Mouse (Mus musculus) thymus, postnatal 4 days (tissue): ENCODE measurements around the gene Celf3.

Experiments used
- DNase-seq: peaks from one replicate; pipeline ENCODE4 v3.0.0; 2021

Gene Celf3

DNA sequence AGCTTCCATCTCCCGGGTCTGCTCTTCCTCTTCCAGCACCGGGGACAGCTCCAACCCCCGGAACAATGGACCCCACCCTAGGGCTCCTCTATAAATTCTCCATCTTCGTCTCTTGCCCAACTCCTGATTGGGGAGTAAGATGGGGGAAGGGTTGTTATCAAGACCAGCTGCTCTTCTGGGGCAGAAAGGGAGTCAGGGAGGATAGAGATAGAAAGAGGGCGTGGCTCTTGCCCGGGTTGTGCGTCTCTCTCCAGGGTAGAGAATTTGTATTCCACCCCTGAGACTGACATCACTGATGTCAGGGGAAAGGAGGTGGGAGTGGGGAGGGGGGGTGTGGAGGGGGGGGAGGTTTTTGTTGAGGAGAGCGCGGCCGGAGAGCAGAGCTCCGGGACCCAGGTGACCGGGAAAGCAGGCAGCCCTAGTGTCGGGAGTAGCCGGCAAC is at the start of gene Celf3:
Gene Celf3, plus strand, starts transcription at position 315 of the 442 bp plus-strand sequence.
- DNase-seq = no peak

DNA sequence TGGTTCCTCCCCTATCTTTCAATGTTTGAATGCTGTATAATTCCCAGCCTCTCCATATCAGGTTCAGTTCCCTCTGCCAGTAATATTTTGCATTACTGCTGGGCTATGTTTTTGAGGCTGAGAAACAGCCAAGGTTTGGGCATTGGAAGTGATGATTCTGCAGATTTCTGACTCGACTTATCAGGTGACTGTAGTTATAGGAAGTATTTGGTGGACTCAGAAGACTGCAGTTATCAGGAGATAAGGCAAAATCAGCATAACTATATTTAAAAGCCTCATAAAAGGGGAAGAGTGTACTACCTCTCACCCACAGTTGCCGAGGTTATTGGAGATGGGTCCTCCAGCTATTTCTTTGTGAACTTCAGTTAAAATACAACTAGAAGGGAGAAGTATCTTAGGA is 47.1 kb upstream of the Celf3 start:
- DNase-seq = no peak

DNA sequence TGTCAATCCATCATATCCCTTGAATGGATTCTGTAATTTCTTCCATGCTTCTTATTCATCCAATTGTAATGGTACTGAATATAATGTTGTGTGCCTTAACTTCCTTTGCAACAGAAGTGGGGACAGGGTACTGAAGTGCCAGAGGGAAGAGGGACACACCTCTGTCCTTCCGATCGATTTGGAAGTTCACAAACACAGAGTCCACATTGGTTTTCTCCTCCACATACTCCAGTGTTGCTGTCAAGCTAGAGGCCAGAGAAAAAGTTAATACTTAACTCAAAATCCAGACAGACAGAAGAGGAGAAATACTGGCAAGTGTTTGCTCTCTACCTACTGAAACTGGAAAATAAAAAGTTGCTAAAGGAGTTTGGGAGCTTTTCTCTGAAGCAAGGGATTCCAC is 43.8 kb upstream of the Celf3 start:
- DNase-seq = no peak

DNA sequence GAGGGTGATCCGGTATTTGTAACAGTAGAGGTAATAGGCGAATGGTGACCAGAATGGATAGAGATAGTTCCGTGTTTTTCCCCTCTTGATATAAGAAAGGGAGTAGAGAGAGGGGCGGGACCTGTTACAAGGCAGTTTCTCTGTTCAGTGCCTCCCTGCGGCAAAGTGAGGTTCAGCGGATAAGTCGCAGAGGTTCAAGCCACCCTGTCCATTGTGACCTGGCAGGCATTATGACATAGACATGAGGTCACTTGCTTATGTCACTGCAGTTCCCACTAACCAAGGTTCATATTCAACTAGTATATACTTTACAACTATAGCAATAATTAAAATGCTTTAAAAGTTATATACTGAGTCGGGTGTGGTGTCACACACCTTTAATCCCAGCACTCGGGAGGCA is 41.7 kb upstream of the Celf3 start:
- no peak for DNase-seq

DNA sequence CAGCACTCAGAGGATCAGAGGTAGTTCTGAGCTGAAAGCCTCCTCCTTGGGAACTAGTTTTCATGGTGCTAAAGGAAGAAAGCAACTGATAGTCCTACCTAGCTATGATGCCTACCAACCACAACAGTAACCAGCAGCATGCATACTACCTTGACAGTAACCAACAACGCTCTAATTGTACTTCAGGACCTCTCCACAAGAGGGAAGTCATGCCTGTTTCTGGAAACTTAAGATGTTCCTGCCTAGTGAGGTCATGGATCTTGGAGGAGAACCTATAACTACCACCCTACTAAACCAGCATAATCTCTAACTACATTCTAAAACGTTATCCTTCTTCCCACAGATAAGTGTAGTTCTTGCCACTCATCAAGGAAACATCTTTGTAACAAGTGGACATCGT is 36.9 kb upstream of the Celf3 start:
- DNase-seq = no peak

DNA sequence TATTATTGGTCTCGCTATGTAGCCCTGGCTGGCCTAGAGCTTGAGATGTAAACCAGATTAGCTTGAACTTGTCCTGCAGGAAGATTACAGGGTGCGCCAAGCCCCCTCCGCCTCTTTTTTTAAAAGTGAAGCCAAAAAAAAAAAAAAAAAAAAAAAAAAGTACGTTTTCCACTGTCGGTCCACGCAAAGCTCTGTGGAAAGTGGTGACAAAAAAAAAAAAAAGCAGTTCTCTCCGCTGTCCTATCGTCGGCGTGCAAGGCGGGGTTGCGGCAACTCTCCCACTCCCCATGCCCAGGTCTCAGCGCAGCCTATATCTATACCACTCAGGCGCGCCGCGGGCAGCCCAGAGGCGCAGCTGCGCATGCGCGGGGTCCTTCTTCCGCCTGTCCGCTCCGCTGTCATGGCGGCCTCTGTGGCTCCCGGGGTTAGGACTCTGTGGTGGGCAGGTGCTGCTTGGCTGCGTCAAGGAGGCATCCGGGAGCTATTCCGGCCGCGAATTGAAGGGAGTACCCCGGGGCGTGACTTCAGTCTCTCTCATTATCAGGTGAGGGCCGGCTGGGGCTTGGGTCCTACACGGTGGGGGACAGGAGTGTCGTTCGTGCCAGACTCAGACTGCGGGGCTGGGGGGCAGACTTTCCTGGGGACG is 35.0 kb upstream of the Celf3 start, which contains the start of gene Mrpl9:
Gene Mrpl9, plus strand, starts transcription at position 368 of the 646 bp plus-strand sequence.
- DNase-seq = peak; percentile 98

DNA sequence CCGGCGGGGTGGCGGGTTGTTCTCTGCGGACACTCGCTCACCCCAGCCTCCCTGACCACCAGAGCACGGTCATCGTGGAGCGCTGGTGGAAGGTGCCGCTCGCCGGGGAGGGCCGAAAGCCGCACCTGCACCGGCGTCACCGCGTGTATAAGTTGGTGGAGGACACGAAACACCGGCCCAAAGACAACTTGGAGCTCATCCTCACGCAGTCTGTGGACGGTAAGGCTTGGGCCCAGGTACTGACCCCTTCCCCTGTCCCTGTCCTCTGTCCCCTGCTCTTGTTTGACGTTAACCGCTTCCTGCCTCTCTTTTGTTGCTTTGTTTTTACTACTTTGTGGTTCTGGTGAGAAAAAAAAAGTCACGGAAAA is 34.5 kb upstream of the Celf3 start, which contains the start of gene Oaz3:
Gene Oaz3, minus strand, starts transcription at position 319 of the 368 bp plus-strand sequence.
- no peak for DNase-seq

DNA sequence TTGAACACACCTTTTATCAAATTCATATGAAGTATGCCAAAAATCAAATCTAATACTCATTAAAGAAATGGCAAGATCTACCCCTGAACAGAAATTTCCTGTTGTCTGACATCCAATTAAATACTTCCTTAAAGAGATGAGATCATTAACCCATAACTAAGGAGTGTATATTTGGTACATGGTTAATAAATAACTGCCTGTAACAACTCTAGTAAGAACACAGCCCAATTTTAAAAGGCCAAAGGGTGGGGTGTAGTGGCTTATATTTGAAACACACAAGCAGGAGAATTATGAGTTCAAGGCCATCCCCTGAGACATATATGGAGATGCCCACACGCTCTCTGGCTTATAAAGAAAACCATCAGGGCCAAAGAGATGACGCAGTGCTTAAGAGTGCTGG is 28.7 kb upstream of the Celf3 start:
- no peak for DNase-seq

DNA sequence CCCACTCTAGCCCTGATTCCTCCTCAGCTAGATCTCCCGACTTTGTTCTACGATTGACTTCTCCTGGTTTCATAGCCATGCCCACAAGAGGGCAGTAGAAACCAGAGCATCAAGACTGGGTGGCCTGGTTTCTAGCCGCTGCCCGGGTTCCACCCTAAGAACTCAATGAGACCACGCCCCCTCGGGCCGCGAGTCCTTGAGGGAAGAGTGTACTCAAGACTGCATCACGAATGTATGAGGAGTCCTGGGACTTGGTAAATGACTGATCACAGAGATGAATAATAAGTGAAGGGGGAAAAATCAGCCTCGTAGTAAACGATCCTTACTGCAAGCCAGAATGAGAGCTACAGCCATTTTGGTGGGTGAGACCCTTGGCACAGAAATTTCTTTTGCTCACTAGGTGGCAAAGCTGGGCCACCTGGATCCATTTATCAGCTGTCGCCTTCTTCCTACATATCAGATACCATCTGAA is 21.5 kb upstream of the Celf3 start:
- DNase-seq = peak; percentile 79

DNA sequence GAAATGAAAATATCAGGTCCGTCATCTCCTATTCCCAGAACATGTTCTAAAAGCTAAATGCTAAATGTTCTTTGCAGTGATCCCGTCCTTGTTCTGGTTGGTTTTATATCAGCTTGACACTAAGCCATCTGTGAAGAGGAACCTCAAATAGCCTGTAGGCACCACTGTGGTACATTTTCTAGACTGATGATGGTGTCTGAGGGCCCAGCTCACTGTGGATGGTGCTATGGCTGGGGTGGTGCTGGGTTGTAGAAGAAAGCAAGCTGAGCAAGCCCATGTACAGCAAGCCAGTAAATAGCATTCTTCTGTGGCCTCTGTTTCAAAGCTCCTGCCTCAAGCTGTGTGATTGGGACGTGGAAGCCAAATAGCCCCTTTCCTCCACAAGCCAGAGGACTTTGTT is 21.0 kb upstream of the Celf3 start:
- DNase-seq = no peak

DNA sequence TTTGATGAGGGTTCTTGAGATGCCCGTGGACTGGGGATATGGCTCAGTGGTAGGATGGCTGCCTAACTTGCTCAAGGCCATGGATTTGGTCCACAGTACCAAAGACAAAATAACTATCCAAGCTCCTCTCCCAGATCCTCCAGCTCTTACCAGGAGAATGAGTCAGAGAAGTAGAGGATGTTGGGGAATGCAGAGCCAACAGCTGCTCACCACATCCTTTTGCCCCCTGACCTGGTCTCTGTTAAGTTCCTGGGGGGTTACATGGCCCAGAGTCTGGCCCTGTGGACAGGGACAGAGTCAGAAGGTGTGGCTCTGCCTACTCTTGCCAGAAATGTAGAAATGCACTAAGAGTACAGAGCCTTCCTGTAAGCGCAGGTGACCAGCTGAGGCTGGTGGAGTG is 18.3 kb upstream of the Celf3 start:
- no peak for DNase-seq

DNA sequence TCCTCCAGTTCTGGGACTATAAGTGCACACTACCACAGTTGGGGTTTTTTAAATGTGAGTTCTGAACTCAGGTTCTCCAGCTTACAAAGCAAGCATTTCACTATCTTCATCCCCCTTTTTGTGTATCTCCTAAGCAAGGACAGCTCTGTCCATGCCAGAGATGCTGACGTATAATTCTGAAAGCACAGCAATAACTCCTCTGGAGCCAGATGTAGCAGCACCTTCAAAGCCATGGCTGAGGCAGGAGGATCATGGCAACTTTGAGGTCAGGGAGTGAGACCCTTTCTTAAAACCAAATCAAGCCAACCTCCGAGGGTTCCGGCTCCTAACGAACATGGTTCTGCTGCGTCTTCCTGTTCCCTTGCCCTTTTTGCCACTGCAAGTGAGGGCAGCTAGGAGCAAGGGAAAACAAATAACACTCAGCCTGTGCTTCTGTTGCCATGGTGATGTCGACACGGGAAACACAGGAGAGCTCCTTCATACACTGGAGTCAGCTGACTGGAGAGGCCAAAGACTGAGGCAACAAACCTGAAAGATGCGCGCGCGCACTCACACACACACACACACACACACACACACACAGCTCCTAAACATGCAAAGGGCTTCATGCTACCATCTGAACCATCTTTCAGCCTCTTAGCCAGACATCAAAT is 14.0 kb upstream of the Celf3 start:
- no peak for DNase-seq

DNA sequence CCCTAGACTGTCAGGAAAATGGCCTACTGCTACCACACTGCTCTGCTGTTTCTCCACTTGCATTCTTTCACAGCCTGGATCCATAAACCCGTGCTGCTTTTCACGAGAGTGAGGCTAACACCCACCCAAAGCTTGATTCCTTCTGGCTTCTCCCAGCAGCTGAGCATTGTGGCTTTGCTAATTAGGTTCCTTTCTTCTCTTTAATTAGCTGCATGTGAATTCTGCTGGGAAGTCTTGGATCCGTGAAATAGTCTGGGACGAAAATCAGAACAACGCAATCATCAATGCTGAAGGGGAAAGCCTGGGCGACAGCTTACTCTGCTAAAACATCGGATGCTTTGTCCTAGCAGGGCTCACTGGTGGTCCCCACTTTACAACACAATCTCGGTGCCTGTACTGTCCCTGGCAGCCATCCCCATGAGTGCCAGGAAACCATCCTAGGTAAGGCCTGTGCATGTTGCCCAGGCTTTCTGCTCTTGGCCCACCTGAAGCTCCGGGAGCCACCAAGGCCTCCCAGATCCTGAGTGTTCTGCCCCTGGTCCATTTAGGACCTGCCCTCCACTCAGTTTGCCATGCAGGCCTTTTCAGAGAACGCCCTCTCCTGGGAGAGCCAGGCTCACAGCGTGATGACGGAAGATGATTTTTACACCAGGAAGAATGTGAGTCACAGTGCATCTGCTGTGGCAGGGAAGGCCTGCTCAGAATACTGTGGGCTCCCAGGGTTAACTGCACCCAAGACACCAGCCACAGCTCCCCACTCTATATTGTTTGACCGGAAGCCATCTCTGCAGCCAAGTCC is 12.3 kb upstream of the Celf3 start:
- DNase-seq = no peak

DNA sequence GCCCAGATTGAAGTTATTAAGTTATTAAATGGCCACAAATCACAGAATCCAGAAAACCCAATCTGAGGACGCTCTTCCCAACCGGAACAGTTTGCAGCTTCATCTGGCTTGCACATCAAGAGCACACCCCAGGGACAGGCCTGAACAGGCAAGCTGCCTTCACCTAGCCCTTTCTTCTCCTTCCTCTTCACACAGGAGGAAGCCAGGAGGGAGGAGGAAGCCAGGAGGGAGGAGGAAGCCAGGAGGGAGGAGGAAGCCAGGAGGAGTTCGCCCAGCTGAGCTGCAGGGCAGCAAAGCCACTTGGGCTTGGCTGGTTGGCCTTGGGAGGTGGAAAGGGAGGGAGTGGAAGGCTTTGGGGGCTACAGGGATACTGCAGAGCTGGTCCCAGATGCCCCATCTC is 9.2 kb upstream of the Celf3 start:
- no peak for DNase-seq

DNA sequence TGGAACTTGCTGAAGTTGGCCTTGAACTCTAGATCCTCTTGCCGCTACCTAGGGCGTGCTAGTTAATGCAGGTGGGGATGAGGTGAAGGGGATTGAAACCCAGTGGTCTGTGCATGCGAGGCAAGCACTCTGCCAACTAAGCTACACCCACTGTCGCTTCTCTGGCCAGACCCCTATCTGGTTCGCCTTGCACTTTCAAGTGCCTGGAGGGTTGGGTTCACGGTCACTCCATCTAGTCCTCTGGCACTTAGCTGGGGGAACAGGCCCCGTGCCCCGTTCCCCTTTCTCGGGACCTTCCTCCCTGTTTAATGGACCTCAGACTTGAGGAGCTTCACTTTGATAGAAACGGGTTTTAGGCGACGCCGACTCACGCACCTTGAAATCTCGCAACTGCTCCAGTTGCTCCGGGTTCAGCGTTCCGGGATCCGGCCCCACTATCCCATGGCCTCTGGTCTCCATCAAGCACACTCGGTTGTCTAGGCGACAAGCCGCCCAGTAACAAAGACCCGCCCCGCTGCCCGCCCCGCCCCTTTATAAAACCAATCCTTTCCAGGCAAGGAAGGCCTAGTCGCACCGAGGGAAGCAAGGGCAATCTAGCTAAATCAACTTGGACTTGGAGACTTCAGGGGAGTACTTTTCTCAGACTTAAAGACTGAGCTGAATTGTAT is 5.5 kb upstream of the Celf3 start:
- DNase-seq = no peak

DNA sequence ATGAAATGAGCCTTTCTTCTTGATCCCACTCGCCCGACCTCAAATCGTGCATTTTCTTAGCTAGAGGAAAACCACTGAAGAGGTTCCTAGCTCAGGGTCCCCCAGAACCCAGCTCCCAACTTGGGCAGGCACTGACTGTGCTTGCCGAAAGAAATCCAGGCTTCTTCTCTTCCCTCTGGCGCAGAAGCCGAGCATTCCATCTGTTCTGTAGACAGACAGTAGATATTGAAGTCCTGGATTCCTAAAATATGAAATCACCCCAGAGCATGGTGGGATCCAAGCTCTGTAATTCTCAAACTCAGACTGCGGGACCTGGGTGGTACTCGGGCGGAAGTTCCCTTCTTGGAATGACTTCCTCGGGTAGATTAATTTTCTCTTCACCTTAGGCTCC is 5.0 kb upstream of the Celf3 start:
- no peak for DNase-seq

DNA sequence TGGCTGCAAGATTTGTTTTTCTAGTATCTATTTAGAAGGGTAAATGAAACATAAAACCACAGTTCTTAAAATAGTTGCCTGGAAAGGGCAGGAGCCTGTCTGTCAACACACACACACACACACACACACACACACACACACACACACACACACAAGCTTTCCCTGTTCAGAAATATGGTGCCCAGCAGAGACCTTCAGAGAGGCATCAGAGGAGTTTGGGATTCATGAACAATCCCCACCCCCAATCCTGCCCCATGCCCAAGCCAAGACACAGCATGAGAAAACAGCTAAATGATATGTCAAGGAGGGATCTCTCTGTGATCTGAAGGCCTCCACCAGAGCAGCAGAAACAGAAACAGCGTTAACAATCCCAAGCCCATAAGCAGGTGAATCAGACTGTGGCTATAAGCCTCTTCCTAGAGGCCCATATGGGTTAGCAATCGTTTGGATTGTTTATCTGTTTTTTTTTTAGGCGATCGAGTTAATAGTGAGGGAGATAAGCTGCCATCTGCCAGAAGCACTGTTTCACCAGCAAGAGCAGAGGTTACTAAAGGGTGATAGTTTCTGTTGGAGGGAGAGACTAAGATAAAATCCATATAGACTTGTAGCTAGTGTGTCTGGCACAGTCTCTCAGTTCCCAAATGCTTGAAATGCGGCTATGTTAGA is 4.4 kb upstream of the Celf3 start:
- no peak for DNase-seq

DNA sequence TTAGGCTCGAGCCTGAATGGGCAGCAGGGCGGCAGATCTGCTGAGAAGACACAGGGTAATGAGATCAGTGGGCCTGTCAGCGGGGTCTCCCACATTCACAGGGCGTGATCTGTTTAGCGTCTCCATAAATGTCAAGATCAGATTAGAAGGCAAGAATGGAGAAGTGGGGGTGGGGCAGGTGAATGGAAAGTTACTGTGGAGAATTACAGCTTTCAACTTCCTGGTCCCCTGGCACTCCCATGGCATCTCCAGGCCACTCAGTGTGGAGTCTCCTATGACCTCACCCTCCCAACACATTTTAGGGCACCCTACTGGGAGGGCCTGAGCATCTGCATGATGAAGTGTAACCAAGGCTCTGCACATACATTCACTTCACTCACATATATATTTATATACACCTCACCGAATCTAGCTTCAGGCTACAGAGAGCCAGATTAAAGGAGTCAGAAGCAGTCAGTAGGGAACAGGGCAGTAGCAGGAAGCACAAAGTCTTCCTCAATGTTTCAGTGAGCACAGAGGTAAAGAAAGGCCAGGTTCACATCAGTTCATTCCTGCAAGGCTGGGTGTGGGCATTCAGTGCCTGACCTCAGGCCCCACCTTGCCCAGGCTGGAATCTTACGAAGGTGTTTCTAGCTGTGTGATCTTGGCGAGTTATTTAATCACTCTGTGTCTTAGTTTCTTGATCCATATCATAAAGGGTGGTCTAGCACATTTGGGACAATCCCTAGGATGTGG is 1.6 kb upstream of the Celf3 start:
- DNase-seq = no peak

DNA sequence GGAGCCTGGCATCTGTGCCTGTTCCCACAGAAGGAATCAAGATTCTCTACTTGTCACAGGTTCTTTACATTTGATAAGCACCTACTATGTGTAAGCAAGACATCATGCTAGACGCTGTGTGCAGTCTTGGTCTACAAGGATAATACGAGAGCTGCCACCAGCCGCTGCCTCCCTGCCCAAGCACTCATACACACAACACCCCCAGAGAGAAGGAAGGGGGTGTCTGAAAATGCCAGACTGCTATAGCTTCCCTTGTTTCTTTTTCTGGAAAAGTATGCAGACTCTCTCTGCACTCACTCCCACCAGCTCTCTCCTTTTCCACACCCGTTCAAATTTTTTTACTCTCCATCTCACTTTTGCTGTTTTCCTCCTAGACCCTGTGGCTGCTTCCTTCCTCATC is 651 bp upstream of the Celf3 start:
- DNase-seq = no peak

DNA sequence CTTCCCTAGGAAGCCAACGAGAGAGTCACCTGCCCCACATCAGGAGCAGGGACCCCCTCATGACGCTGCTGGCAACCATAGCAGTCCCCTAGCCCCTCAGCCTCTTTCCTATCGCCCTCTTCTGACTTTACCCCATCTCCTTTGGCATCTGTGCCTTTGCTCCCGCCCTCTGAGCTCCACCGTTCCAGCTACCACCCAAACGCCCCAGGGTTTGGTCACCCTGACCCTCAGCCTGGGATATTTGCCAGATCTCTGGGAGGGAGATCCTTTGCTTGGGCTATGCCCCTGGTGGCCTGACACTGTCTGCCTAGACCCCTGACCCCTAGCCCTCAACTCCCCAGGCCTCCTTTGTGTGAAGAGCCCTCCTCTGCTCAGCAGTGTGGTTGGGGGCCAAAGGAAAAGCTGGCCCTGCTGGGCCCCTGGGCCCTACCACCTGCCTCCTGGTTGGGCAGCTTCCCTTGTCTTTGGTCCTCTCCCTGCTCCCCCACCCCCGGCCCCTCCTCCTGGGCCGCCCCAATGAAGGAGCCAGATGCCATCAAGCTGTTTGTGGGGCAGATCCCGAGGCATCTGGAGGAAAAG is 585 bp downstream of the Celf3 start:
- no peak for DNase-seq

DNA sequence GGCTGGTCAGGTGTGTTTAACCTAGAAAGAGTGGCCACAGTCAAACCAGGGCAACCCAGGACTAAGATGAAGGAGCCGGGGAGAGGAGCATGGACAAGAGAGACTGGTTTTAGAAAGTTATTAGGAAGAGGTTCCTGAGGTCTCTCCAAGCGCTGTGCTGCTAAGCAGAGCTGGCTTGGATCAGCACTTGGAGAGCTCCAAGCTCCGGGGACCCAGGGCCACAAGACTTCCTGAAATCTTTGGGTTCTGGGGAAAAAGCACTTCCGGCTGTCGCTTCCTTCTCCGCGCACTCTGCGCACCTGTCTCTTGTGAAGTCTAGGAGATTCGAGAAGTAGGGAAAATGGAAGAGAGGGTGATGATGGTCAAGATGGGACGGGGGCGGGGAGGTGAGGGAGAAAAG is 1.5 kb downstream of the Celf3 start:
- no peak for DNase-seq
